Comparison of ENCODE assay signal across 8 mouse cellular contexts in the genomic region with DNA sequence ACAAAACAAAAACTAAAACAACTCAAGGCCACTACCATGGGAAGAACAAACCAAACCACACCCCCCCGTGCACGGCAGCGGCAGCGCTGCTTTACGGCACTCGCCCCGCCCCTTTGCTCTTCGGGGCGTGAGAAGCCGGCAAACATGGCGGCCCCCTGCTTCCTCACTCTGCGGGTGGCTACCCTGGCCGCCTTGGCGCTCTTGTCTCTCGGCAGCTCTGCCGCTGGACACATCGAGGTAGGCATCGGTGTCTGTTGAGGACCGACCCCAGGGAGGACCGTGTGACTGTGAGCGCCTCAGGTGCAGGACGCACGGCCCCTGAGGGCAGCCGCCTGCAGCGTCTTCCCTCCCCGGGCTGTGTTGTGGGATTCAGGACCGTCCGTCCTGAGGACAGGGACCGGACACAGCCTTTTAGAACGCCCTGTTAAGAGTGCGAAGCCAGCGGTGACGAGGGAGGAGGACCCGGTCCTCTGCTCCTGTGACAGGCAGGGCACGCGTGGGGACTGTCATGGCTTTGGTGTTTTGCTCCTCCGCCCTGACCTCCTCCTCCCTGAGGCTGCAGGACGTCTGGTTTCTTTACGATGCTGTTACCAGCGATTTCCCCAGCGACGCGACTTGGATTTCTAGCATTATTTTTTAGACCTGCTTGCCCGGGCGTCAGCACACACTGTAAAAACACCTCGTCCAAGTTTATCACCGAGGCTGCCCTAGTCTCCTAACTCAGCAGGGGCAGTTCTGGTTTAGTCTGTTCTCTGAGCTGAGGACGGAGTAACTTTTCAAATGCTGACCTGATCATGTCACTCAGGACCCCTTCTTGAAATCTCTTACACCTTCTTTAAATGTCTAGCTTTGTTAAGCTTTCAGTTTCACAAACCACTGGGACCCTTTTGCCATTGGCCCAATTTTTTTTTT. TPM values are rescaled to one million over a fixed set of nuclear protein-coding genes. Genes with fewer than 3 reads are reported as not detected.
DNase-seq lines count a peak whose midpoint lies in the region; ATAC-seq and TF ChIP-seq lines count a peak whose summit lies in the region.

A gene (plus strand): TSS at position 110 of the 912 bp plus-strand sequence.

- no peak for TF ChIP-seq CTCF in heart, adult 2 months (IDR thresholded peaks at IDR 0.05)
- TF ChIP-seq CTCF in midbrain, postnatal 0 days (IDR thresholded peaks at IDR 0.05): no peak

- intact Hi-C loops in heart, adult 2 months (cut with DNase I): loop anchor here (5.0 to 10.0 kb wide), 2 partner anchors 317 to 369 kb away; a partner anchor contains a TSS

- H3K4me3 ChIP-seq in embryonic facial prominence, embryonic 13.5 days: peak within 1 kb of the TSS; percentile 94
- peak within 1 kb of the TSS; percentile 80 for H3K4me3 ChIP-seq in heart, adult 2 months
- peak within 1 kb of the TSS; percentile 98 for H3K4me3 ChIP-seq in limb, embryonic 14.5 days (replicated peaks; ENCODE audit: low read length)
- H3K4me3 ChIP-seq in midbrain, postnatal 0 days (ENCODE audit: low read depth, low read length): peak within 1 kb of the TSS; percentile 98

- no peaks in the 10 kb centered on the region for H3K9me3 ChIP-seq in embryonic facial prominence, embryonic 13.5 days
- H3K9me3 ChIP-seq in limb, embryonic 14.5 days (ENCODE audit: control insufficient read depth, low read length): no peaks in the 10 kb centered on the region
- no peaks in the 10 kb centered on the region for H3K9me3 ChIP-seq in midbrain, postnatal 0 days (ENCODE audit: low read length)

- peaks cover 8% of the 10 kb centered on the region; the same call in 1 of the 2 replicates for H3K36me3 ChIP-seq in embryonic facial prominence, embryonic 13.5 days
- H3K36me3 ChIP-seq in heart, adult 2 months (ENCODE audit: control insufficient read depth, insufficient read depth, low read length): peaks cover 3% of the 10 kb centered on the region; the same call in 1 of the 2 replicates
- no peaks in the 10 kb centered on the region for H3K36me3 ChIP-seq in limb, embryonic 14.5 days (ENCODE audit: control insufficient read depth, insufficient read depth, low read length)
- 0 out of 2 replicates have a peak, but pooled peaks cover 3% of the 10 kb centered on the region for H3K36me3 ChIP-seq in midbrain, postnatal 0 days (ENCODE audit: insufficient read depth, low read length)

- ATAC-seq in embryonic facial prominence, embryonic 13.5 days (ENCODE audit: insufficient number of reproducible peaks, insufficient read depth, low FRiP score, low TSS enrichment, low read depth): peak; percentile 62; the same call in 1 of the 2 replicates
- peak; percentile 89 for ATAC-seq in limb, embryonic 14.5 days (ENCODE audit: low FRiP score, low read depth)
- peak; percentile 87 for ATAC-seq in midbrain, postnatal 0 days (ENCODE audit: low FRiP score)

- peak; percentile 60; the same call in 1 of the 2 replicates for TF ChIP-seq POLR2A in heart, adult 2 months (IDR thresholded peaks at IDR 0.05; ENCODE audit: insufficient read depth, low read depth, low read length)
- peak; percentile 61; the same call in 1 of the 2 replicates for TF ChIP-seq POLR2A in limb, embryonic 14.5 days (IDR thresholded peaks at IDR 0.05; ENCODE audit: borderline replicate concordance, extremely low read depth, insufficient read depth, insufficient read length)

- under 1% methylated on average over 48 of the region's 48 CpGs for WGBS in embryonic facial prominence, embryonic 13.5 days
- under 1% methylated on average over 48 of the region's 48 CpGs for WGBS in heart, adult 2 months
- under 1% methylated on average over 40 of the region's 48 CpGs for WGBS in limb, embryonic 14.5 days
- under 1% methylated on average over 48 of the region's 48 CpGs for WGBS in midbrain, postnatal 0 days

- peak; percentile 95 for DNase-seq in 3134 (ENCODE audit: extremely low read depth, insufficient read length, low spot score)
- DNase-seq in adrenal gland, postnatal 36 days: peak; percentile 94 to 96
- DNase-seq in heart, adult 2 months: peak; percentile 92 to 98
- peak; percentile 94 for DNase-seq in kidney, adult 9 months
- DNase-seq in limb, embryonic 14.5 days (ENCODE audit: low spot score): peak; percentile 92
- peak; percentile 92 for DNase-seq in midbrain, postnatal 0 days (ENCODE audit: low spot score)
- DNase-seq in spleen, postnatal 14 days (ENCODE audit: low spot score in 2 of 2): peak; percentile 84 to 92

- no peak for TF ChIP-seq EP300 in heart, adult 2 months (IDR thresholded peaks at IDR 0.05; ENCODE audit: insufficient read depth, low read depth, low read length)

- H3K4me2 ChIP-seq in embryonic facial prominence, embryonic 13.5 days: peak within 1 kb of the TSS; percentile 83
- peak within 1 kb of the TSS; percentile 75 for H3K4me2 ChIP-seq in limb, embryonic 14.5 days (replicated peaks; ENCODE audit: low read depth, low read length, severe bottlenecking)
- H3K4me2 ChIP-seq in midbrain, postnatal 0 days (ENCODE audit: low read depth, low read length, poor library complexity, severe bottlenecking): peak within 1 kb of the TSS; percentile 81

- H3K9ac ChIP-seq in embryonic facial prominence, embryonic 13.5 days: peak within 1 kb of the TSS; percentile 89
- H3K9ac ChIP-seq in heart, adult 2 months (ENCODE audit: low read depth, low read length): peak within 1 kb of the TSS; percentile 93
- H3K9ac ChIP-seq in limb, embryonic 14.5 days (ENCODE audit: low read depth, low read length, severe bottlenecking): peak within 1 kb of the TSS; percentile 85
- H3K9ac ChIP-seq in midbrain, postnatal 0 days (replicated peaks; ENCODE audit: low read length, poor library complexity, severe bottlenecking): peak within 1 kb of the TSS; percentile 95

- H3K27ac ChIP-seq in embryonic facial prominence, embryonic 13.5 days: no peak within 1 kb of the TSS
- H3K27ac ChIP-seq in heart, adult 2 months: peak within 1 kb of the TSS; percentile 54
- no peak within 1 kb of the TSS for H3K27ac ChIP-seq in limb, embryonic 14.5 days (replicated peaks; ENCODE audit: low read depth, low read length)
- H3K27ac ChIP-seq in midbrain, postnatal 0 days (ENCODE audit: low read depth, low read length): peak within 1 kb of the TSS; percentile 75

- no peaks in the 10 kb centered on the region; the same call in none of the 2 replicates for H3K79me2 ChIP-seq in heart, adult 2 months (replicated peaks; ENCODE audit: control insufficient read depth, insufficient read depth, low read length)

- no peaks in the 10 kb centered on the region for H3K27me3 ChIP-seq in embryonic facial prominence, embryonic 13.5 days
- no peaks in the 10 kb centered on the region for H3K27me3 ChIP-seq in heart, adult 2 months (ENCODE audit: control insufficient read depth, insufficient read depth, low read length)
- H3K27me3 ChIP-seq in limb, embryonic 14.5 days (ENCODE audit: control insufficient read depth, insufficient read depth, low read length): no peaks in the 10 kb centered on the region
- H3K27me3 ChIP-seq in midbrain, postnatal 0 days (ENCODE audit: insufficient read depth, low read length): no peaks in the 10 kb centered on the region

- peaks cover 9% of the 10 kb centered on the region for H3K4me1 ChIP-seq in embryonic facial prominence, embryonic 13.5 days
- H3K4me1 ChIP-seq in heart, adult 2 months (ENCODE audit: control insufficient read depth, insufficient read depth, low read length): no peaks in the 10 kb centered on the region; the same call in 1 of the 2 replicates
- peaks cover 4% of the 10 kb centered on the region; the same call in 1 of the 2 replicates for H3K4me1 ChIP-seq in limb, embryonic 14.5 days (ENCODE audit: control insufficient read depth, insufficient read depth, low read length)
- H3K4me1 ChIP-seq in midbrain, postnatal 0 days (ENCODE audit: insufficient read depth, low read length): peaks cover 5% of the 10 kb centered on the region; the same call in 1 of the 2 replicates

RNA-seq across cellular contexts. Expression of the gene that starts here (rescaled TPM):
- total RNA-seq in adrenal gland, postnatal 36 days (2021): 10 to 100 TPM; 58.8 to 69.0 TPM
- polyA plus RNA-seq in embryonic facial prominence, embryonic 13.5 days (2015; fragmentation: Nextera tagmentation; extraction: Ambion mirVana): 52.4 and 58.3 TPM in 2 replicates
- total RNA-seq in heart, adult 2 months (2021): 10 to 100 TPM; 24.0 to 28.1 TPM
- 6.4 and 10.7 TPM in 2 replicates for polyA plus RNA-seq in heart, adult 2 months (2012; rRNA removed)
- polyA plus RNA-seq in limb, embryonic 14.5 days (2012; rRNA removed): 17.3 and 20.4 TPM in 2 replicates
- 53.1 and 61.7 TPM in 2 replicates for polyA plus RNA-seq in limb, embryonic 14.5 days (2014; fragmentation: Nextera tagmentation; extraction: Ambion mirVana)
- 44.1 and 46.1 TPM in 2 replicates for total RNA-seq in midbrain, postnatal 0 days (2014; rRNA removed)
- polyA plus RNA-seq in midbrain, postnatal 0 days (2015; fragmentation: Nextera tagmentation; extraction: Ambion mirVana): 61.8 and 66.7 TPM in 2 replicates

Comparison
In these comparisons a context has a peak if more than half of its experiments do, and no peak if none do; other contexts are left out.
1. H3K27ac ChIP-seq: peak in heart, adult 2 months (single experiment) and midbrain, postnatal 0 days (single experiment); none in embryonic facial prominence, embryonic 13.5 days (single experiment) and limb, embryonic 14.5 days (single experiment).
2. Peak in every context shown above with its lines, with median percentiles within 50 percentile points of each other: DNase-seq, ATAC-seq, H3K4me2 ChIP-seq, H3K4me3 ChIP-seq and H3K9ac ChIP-seq.